Mouse (Mus musculus): Measurements from ENCODE around the gene Psma3.
A peak's percentile ranks its signal among the peaks of the same experiment; 100 is the strongest.
"Not testable (repeated sequence)": the region's sequence is repeated elsewhere in the genome, so short reads cannot be mapped to it uniquely, and the experiment has no call there.

Psma3 gene

DNA sequence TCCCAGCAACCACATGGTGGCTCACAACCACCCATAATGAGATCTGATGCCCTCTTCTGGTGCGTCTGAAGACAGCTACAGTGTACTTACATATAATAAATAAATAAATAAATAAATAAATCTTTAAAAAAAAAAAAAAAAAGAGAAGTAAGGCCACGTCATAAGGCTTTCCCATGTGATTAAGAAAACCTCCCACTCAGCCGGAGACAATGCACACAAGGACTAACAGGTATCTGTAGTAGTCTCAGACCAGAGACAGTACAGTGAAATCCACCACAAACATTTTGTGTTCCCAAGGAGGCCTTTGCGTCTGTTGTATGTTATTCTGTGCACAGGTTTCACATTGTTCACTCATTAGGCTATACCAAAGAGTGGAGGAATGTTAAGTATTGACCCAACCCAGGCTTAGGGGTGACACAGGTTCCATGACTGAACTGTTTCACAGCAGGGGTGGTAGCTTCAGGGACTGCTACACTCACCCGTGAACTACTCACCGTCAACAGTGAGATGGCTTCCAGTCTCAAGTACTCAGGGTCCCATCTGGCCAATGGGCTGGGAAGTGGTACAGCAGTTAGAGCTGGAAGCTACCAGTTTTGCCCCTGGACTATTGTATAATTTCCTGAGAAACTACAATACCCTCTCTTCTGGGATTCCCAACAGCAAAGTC, 29.5 kb downstream of the Psma3 start:
- DNase-seq (ENCODE audit: low spot score): no peak

- no peak for DNase-seq (ENCODE audit: low spot score)
Observed at GRCm38 (mm10) chr12:71006141-71006540, 31.7 kb downstream of the Psma3 start.

- peak; percentile 79 for DNase-seq (ENCODE audit: low spot score)
Observed at GRCm38 (mm10) chr12:71006901-71007300, 32.5 kb downstream of the Psma3 start.

GRCm38 (mm10) chr12:71009769-71010168, 35.3 kb downstream of the Psma3 start:
- no peak for DNase-seq (ENCODE audit: low spot score)

GRCm38 (mm10) chr12:71014845-71015362, 40.5 kb downstream of the Psma3 start:
- peak; percentile 60 for DNase-seq (ENCODE audit: low spot score)

DNA sequence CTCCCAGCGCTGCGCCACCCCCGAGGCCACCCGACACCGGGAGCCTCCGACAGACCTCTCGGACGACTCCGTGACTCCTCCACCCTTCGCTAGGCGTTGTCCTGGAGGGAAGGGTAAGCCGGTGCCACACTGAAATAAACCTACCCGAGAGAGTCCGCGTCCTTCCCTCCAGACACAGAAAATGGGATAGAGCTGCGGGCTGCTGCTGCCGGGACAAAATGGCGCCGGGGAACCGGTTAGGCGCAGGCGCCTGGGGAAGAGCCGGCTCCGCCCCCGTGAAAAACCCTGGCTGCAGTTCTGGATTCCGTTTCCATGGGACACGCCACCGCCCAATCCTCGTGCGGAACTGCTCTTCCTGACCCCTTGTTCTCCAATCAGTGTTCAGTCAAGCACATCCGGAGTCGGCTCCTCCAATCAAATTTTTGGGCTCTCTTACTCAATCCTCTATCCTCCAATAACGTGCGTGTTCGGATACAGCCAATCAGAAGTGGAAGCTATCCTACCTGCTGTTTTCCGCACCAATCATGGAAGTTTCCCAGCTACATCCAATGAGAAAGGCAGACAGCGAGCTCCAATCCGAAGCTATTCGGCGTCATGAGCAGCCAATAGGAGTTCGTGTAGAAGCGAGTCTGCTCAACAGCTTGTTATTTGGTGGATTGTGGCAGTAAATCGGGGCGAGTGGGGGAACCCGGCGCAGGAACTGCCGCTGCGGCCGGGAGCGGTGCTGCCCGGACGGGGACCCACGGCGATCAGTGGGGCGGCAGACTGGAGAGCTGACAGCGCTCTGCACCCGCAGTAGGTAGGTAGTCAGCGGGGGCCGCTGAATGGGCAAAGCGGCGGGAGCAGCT, 41.2 kb downstream of the Psma3 start, which contains the start of gene Arid4a:
TSS of gene Arid4a (plus strand) at position 628 of the 848 bp plus-strand sequence.
- DNase-seq (ENCODE audit: low spot score): peak; percentile 99

- no peak for DNase-seq (ENCODE audit: low spot score)
Observed at GRCm38 (mm10) chr12:71016211-71016502, 41.7 kb downstream of the Psma3 start.

DNA sequence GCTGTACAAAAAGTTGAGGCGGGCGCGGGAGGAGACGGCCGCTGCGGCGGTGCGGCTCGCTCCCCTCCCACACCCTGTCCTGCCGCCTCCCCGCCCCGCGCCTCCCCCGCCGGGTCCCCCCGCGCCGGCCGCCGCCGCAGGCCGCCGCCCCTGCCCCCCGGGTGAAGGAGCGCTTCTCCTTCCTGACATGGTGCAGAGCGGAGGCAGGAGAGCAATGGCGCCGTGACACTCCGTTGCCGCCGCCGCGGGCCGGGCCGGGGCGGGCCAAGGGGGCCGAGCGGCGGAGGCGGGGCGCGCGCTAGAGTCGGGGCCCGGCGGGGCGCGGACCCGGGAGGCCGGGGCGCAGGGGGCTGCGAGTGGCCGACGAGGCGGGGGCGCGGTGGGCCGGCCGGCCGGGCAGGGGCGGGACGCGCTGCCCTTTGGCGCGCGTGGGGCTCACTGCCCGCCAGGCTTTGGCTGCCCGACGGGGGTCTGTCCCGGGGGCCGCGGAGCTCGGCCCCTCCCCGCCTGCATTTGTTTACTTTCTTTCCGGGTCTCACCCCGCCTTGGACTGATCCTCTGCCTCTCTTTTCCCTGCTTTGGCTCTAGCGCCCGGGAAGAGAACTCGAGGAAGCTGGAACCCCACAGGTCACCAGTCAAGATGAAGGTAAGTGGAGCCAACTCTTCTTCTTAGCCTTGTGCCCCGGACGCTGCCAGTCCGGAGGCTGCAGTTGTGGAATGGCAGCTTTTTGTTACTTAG, 42.3 kb downstream of the Psma3 start:
- peak; percentile 49 for DNase-seq (ENCODE audit: low spot score)

DNA sequence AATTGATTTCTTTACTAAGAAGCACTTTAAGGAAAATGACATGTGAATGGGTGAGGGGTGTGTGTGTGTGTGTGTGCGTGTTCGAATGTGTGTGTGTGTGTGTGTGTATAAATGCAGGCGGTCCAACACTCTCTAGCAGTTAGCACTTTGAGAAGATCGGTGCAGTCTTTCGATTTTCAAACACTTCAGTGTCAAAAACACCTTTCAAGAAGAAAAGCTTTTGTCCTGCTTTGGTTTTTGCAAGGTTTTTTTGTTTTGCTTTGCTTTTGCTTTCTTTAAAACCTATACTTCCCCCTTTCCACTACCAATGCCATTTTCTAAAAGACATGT, 42.8 kb downstream of the Psma3 start:
- DNase-seq (ENCODE audit: low spot score): no peak

GRCm38 (mm10) chr12:71017827-71018226, 43.4 kb downstream of the Psma3 start:
- no peak for DNase-seq (ENCODE audit: low spot score)

DNA sequence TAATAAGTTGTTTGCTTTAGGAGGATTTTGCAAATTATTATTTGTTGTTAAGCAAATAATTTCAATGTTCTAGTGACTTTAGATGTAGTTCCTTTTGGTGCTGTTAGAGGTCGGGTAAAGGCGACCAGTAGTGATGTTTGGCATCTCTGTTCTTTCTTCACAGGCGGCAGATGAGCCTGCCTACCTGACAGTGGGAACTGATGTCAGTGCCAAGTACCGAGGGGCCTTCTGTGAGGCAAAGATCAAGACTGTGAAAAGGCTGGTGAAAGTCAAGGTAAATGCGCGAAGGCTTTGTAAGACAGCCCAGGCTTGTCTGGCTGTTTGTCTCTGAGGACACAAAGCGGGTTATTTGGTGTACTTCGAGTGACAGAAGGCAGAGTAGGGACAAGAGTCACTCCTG, 44.8 kb downstream of the Psma3 start:
- DNase-seq (ENCODE audit: low spot score): no peak

- no peak for DNase-seq (ENCODE audit: low spot score)
Observed at GRCm38 (mm10) chr12:71024411-71024810, 50.0 kb downstream of the Psma3 start.

DNA sequence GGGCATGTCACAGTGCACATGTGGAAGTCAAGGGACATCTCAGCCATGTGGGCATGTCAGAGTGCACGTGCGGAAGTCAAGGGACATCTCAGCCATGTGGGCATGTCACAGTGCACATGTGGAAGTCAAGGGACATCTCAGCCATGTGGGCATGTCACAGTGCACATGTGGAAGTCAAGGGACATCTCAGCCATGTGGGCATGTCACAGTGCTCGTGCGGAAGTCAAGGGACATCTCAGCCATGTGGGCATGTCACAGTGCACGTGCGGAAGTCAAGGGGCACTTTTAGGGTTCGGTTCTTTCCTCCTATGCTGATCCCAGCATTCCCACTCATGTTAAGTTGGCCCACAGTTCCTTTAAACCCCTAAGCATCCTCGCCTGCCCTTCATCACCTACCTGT, 53.8 kb downstream of the Psma3 start:
- not testable (repeated sequence) for DNase-seq (ENCODE audit: low spot score)

GRCm38 (mm10) chr12:71030260-71030659, 55.8 kb downstream of the Psma3 start:
- DNase-seq (ENCODE audit: low spot score): peak; percentile 56

DNA sequence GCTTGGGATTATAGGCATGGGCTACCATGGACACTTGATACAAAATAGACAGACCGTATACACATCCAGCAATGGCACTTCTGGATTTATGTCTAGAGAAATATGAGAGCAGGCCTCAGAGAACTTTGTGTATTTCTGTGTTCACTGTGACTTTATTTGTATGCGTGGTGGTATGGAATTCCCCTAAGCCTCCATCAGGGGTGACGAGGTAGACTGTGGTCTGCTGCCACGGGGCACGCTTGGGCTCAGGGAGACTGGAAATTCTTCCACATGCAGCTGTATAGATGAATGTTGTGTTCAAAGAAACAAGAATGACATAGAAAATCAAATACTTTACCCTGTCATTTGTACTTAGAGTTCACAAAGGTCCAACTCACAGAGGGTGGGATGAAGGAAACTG, 56.3 kb downstream of the Psma3 start:
- peak; percentile 32 for DNase-seq (ENCODE audit: low spot score)

GRCm38 (mm10) chr12:71035826-71036225, 61.4 kb downstream of the Psma3 start:
- DNase-seq (ENCODE audit: low spot score): no peak

GRCm38 (mm10) chr12:71036729-71037404, 62.4 kb downstream of the Psma3 start:
- DNase-seq (ENCODE audit: low spot score): peak; percentile 31

DNA sequence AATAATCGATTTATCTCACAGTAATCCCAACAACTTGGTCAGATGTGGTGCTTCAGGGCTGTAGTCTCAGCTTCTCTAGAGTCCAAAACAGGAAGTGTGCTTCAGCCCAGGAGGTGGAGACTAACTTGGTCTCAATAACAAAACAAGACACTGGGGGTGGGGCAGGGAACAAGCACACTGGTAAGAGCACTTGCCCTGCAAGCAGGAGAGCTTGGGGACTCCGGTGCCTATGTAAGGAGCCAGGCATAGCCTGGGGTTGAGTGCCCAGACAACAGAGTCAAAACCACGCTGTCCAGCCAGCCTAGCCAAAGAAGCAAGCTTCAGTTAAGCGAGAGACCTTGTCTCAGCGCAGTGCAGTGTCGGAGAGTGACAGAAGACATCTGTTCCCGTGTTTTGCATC, 66.0 kb downstream of the Psma3 start:
- peak; percentile 82 for DNase-seq (ENCODE audit: low spot score)

- DNase-seq (ENCODE audit: low spot score): no peak
Observed at GRCm38 (mm10) chr12:71042451-71042850, 68.0 kb downstream of the Psma3 start.

DNA sequence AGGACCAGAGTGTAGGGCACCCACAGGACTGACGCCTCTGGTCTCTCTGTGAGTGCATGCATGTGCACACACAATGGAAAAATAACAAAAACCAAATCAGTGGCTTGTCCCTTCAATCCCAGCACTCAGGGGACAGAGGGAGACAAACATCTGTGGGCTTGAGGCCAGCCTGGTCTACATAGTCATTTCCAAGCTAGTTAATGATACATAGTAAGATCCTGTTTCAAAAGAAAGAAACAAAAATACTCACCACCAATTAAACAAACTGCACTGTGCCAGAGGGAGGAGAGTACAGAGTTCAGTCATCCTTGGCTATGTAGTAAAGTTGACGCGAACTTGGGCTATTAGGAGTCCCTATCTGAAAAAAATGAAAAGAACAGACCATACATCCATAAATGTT, 69.2 kb downstream of the Psma3 start:
- DNase-seq (ENCODE audit: low spot score): no peak

DNA sequence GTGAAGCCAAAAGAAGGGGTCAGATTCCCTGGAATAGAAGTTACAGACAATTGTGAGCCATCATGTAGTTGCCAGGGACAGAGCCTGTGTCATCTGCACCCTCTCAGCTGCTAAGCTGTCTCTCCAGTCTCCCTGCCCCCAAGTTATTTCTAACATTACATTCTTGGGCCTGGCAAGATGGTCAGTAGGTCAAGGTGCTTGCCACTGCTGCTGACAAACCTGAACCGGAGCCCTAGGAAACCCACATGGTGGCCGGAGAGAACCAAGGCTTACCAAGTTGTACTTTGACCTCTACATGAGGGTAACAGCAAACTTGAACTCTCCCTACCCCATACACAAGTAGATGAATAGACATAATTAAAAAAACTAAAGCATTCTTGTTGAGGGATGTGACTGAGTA, 70.1 kb downstream of the Psma3 start:
- no peak for DNase-seq (ENCODE audit: low spot score)

All from T-cell, adult 2 months (primary cell).